Mouse (Mus musculus) cerebellum, adult 2 months (tissue): ENCODE data around the gene Snx13.

Experiments used
- CTCF ChIP-seq: fragments of 200-500 bp; IDR thresholded peaks from 2 replicates; pipeline ENCODE4 v1.5.1; 2011; ENCODE audit warnings: low read depth, mild to moderate bottlenecking, control low read depth, low read length, moderate library complexity, borderline replicate concordance; ENCODE audit not compliant: insufficient read depth
- POLR2A ChIP-seq: fragments of 200-500 bp; IDR thresholded peaks from 2 replicates; pipeline ENCODE4 v1.6.1; 2011; ENCODE audit warnings: low read length, control low read depth, borderline replicate concordance; ENCODE audit not compliant: insufficient read depth

DNA sequence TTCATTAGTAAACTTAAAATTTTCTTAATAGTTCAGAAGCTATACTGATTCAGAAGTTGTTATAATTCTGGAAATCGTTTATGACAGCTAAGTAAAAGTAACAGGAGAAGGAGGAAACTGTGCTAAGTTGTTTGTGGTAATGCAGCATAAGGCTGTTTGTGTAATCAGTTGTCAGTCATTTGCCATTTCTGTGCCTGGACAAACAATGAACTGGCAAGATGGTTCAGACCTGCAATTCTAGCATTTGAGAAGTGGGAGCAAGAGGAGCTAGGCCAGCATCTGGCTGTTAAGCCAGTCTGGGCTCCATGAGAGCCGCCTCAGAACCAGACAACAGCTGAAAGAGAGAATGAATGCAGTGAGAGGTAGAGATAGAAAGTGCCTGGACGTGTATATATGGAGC is 3.5 kb downstream of the Snx13 start:
- TF ChIP-seq CTCF (no peak), POLR2A (no peak)
